Mouse (Mus musculus): ENCODE data around the gene Xpa.

The Xpa gene

GRCm38 (mm10) chr4:46195781-46196487, at the start of gene Xpa:
Xpa (minus strand) TSS chr4:46196311.
- peak; percentile 94 to 98 for DNase-seq

DNA sequence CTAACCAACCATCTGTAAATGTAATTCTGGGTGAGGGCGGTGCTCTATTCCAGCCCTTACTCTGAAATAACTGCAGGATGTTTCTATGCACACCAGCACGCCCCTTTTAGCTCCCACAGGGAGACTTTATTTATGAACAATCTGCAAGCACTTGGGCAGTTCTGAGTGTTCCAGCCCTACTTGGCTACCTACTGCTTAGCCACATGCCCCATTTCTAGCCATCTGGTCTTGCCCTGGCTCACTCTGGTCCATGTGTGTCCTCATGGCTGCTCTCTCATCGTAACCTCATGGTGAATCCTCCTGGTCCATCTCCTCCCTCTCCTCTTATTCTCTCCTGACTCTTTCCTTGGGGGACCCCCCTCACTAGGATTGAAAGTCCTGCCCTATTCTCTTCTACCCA, 39.8 kb upstream of the Xpa start:
- peak; percentile 71 to 75 for DNase-seq

- no peak for DNase-seq
Measured at GRCm38 (mm10) chr4:46234739-46235138, 38.6 kb upstream of the Xpa start.

DNA sequence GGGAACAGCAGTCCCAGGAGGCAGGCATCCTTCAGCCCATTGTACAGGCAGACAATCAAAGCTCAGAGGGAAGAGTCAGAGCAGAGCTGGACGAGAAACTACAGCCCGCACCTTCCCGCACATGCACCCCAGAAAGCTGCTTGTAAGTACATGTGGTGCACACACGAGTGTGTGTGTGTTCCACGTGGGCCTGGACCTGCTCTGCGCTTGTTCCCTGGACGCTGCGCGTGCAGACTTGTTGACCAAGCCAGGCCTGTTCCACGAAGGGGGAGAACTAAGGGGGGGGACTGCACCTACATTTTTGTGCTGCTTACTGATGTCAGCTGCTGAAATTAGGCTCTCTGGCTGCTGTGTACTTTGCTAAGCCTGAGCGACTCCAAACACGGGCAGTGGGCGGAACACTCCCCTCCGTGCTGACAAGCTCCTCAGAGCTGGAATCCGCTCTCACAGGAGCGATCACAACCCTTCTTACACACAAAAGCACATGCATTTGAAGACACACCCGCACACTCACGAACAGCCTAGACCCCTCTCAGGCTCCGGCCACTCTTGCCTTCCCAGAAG, 30.9 kb upstream of the Xpa start:
- no peak for DNase-seq

- DNase-seq, result no peak
Measured at GRCm38 (mm10) chr4:46221090-46221489, 25.0 kb upstream of the Xpa start.

DNA sequence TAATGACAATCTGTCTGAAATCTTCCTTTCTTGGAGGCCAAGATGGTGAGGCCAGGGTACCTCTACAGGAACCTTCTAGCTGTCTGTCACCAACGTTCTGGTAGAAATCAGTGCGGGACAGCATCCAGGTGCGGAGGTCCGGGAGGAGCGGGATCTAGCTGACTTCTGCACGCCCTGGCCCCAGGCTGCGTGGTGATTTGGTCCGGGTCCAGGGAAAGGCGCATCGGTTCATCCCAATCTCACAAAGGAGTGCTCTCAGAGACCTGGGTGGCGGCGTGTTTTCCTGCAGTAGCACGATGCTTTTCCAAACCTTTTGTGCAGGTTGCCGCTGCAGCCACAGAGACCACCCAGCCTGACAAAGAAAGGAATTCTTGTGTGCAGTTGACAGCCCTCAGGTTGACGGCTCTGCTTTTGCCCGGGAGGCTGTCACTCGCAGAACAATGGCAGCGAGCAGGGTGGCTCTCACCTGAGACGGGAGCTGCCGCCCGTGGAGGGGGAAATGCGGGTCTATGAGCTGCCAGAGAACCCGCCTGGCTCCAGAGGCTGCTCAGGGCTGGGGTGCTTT, 6.5 kb upstream of the Xpa start:
- DNase-seq, result peak; percentile 74 to 80

GRCm38 (mm10) chr4:46201834-46202561, 5.9 kb upstream of the Xpa start:
- peak in 1 of 2 experiments; percentile 84 for DNase-seq

DNA sequence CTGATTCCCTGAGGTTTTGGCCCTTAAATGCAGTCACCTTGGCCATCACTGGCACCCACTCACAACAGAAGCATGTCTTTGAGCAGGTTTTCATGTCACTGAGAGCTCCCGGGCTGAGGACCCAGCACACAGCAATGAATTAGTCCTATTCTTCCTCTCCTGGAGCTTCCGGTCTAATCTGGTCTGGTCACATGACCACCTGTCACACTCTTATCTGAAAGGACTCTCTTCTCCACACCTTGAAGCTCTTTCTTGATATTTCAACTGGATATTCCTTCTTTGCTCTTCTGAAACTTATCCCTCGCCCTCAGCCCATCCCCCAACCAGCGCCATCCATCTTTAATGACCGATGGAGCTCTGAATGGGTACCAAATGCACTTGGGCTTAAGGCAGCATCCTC, 2.0 kb upstream of the Xpa start:
- DNase-seq, result no peak

DNA sequence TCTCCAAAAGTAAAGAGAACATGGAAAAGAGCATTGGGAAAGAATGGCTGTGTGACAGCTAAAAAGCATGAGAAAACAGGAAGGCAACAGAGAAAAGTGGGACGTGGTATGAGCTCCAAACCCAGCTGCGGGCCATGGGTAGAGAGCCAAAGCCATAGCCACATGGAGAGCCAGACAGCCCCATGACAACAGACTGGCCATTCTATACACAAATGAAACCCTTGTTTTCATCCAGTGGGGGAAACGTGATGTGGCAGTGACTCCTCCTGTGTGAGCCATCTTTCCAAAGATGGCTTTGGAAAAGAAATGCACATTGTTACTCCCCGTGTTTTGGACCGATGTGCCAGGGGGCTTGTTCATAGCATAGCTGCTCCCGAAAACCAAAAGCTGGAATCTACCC, 402 bp upstream of the Xpa start:
- DNase-seq, result no peak

- DNase-seq, result peak in 1 of 2 experiments; percentile 49
Measured at GRCm38 (mm10) chr4:46192011-46192410, 4.1 kb downstream of the Xpa start.

- no peak for DNase-seq
Measured at GRCm38 (mm10) chr4:46186466-46186865, 9.6 kb downstream of the Xpa start.

DNA sequence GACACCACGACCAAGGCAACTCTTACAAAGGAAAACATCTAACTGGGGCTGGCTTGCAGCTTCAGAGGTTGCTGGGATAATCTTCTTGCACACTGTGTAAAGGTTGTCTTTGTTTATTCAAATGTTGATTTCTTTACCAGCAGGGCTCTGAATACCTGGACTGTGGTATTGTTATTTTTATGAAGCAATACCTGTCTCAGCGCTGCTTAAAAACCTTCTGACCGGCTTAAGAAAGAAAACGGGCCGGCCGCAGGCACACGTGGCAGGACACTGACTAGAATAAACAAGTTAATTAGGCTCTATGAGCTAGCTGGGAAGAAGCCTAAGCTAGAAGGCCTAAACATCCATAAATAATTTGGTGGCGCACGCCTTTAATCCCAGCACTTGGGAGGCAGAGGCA, 10.2 kb downstream of the Xpa start:
- DNase-seq, result no peak

- DNase-seq, result no peak
Measured at GRCm38 (mm10) chr4:46185423-46185822, 10.7 kb downstream of the Xpa start.

DNA sequence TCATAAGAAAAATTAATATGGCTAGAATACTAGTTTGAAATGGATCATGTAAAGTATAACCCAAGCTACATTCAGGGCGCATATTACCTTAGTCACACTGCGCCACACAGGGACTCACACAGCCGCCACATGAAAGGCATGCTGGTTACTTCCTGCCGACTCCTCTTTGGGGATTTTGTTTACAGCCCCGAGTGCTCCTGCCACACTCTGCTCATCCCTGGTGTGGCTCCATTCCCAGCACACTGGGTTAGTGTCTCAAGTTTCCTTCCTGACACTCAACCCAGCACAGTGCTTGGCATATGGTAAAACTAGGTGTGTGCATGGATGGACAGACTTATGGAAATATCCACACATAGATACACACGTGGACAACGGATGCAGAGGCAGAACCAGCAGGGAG, 13.9 kb downstream of the Xpa start:
- no peak for DNase-seq

DNA sequence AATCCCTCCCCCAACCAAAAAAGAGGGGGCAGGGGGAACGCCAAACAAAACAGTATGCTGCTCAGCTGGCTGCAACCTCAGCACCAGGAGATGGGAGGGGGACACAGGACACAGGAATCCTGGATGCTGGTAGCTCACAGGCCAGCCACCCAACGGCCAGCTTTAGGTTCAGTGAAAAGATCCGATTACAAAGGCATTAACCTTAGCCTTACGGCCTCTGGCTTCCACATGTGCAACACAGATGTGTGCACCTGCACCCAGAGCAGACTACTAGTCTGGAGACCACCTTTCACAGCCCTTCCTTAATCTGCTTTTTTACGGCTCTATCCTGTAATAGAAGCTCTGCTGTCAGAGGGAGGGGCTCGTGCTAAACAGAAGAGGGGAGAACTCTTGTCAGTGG, 14.9 kb downstream of the Xpa start:
- DNase-seq, result no peak

GRCm38 (mm10) chr4:46177496-46177895, 18.6 kb downstream of the Xpa start:
- no peak for DNase-seq

DNA sequence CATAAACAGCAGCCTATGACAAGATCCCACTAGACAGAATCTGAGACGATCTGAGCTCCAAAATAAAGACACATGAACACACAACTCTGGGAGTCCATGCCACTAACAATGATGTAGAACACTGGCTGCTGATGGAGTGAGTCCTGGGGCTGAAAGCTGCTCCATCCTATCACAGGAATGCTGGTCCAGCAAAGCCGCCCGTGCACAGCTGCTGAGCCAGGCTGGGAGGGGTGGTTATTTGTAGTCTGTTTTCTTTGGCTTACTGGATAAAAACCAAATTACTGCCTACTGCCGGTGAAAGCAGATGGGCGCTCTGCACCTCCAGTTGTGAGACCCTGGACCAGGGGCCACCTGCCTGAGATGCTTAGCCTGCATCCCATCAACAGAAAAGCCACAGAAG, 19.1 kb downstream of the Xpa start:
- no peak for DNase-seq

DNA sequence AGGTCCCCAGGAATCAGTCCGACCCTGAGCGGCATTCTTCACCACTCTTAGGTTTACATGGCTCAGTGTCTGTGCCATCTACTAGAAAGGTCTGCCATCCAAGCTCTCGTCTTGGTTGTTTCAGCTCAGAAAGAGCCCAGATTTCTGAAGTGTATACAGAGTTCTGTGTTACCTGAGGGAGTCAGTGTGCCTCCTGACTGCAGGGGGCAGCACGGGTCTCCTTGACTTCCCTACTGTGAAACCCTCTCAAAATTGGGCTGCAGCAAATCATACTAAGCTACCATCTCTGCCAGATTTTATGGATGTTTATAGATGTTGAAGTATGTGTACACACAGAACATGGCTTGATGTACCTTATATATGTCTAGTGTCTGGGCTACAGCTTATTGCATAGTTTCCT, 19.8 kb downstream of the Xpa start:
- DNase-seq, result no peak

DNA sequence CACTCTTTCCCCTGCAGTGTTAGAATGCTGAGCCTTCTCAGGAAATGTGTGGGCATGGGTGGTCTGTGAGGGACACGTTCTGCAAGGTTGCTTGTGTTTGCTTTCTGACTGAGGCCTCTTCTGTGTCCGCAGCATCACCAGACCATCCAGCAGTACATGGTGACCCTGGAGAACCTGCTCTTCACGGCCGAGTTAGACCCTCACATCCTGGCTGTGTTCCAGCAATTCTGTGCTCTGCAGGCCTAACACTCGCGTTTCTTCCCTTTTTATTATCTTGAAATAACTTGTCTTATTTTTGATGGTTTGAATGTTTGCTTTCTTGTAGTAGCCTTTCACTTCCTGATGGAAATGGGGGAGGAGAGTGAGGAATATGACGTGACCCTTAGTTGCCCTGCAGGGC, 24.4 kb downstream of the Xpa start:
- no peak for DNase-seq

- DNase-seq, result no peak
Measured at GRCm38 (mm10) chr4:46165831-46166230, 30.3 kb downstream of the Xpa start.

DNA sequence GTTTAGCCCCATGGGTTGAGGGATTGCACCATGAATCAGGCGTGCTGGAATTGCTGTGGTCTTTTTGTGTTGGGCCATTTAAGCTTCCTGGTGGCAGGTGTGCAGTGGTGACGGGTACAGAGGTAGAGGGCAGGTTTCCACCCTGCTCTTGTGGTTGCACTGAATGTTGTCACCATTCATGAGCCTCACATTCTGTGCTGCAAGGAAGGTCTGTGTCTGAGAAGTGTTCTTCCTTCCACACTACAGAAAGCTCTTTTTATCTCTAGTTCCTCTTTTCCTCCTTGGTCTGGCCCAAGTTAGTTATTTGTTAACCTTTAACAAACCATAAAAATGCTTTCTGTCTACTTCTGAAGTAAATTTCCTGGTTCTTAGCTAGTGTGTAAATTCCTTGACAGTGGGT, 32.1 kb downstream of the Xpa start:
- DNase-seq, result no peak

DNA sequence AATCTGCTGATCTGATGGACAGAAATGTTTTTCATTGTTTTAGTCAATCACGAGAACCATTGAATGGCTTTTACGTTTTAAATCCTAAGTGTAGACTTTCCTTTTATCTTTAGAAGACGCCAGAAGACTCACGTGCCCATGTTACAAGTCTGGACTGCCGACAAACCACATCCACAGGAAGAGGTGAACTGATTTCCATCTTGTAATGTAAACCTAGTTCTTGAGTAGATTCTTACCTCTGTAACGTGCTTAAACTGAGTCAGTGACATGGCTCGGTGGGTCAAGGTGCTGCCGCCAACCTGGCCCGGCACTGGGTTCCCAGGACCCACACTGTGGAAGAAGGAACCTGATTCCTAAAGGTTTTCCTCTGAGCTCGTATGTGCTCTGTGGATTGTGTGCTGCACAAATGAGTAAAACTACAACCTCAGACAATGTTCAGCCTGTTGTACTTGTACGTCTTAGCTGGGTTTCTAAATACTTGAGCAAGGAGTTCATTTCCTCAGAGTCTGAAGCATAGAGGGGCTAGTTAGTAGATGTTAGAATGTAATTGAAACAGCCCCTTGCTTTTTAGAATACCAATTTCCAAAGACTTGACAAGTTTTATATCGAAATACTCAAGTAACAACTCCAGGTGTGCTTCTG, 44.1 kb downstream of the Xpa start:
- DNase-seq, result no peak

- no peak for DNase-seq
Measured at GRCm38 (mm10) chr4:46146881-46147280, 49.2 kb downstream of the Xpa start.
